Mouse (Mus musculus): ENCODE results near the gene Prpf38b.
"Not testable (repeated sequence)": the region's sequence is repeated elsewhere in the genome, so short reads cannot be mapped to it uniquely, and the experiment has no call there.

Gene Prpf38b

DNA sequence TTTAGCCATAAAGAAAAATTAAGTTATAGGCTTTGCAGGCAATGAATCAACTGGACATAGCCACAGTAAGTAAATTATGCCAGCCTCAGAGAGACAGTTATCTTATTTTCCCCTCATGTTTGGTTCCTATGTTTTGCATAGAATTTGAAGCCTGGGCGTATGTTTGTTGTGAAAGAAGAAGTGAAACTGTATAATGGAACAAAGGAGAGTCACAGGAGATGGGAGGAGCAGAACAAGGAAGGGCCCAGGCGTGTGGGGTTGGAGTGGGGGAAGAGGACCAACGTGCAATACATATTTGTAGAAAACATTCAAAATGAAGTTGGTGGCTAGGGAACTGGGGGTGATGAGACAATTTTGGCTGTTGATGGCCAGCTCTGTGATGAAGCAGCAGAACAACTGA, 11.4 kb downstream of the Prpf38b start:
- DNase-seq = no peak

DNA sequence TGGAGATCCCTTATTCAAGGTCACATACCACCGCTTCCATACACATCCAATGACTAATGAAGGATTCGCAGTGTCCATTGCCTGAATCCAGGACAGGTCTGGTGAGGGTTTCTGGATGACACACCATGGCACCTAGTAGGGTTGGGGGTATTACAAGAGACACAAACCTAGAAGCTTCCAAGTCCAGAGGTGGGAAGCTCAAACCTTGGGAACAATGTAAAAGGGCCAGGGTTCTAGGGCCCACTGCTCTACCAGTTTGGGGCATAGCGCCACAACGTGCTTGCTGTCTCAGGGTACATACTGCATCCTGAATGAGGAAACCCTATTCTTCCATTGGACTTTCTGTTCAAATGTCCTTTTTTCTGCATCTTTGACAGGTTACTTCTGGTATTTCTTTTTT, 12.9 kb downstream of the Prpf38b start:
- DNase-seq = no peak

- no peak for DNase-seq
Measured at GRCm38 (mm10) chr3:108892914-108893313, 18.6 kb downstream of the Prpf38b start.

- DNase-seq = no peak
Measured at GRCm38 (mm10) chr3:108892080-108892479, 19.4 kb downstream of the Prpf38b start.

GRCm38 (mm10) chr3:108889908-108890307, 21.6 kb downstream of the Prpf38b start, which contains the start of gene Fndc7:
TSS of gene Fndc7 (minus strand) at chr3:108890008.
- no peak for DNase-seq

DNA sequence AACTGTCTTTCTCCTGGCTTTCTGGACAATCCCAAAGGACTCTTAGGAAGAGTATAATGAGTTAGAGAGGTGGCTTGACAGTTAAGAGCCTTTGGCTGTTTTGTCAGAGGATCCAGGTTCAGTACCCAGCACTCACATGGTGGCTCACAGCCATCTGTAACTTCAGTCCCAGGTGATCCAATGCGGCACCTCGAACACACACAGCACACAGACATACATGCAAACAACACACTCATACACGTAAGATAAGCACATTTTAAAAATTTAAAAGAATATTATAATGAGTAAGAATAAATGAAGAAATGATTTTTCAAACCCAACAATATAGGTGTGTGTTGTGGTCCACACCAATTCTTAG, 23.9 kb downstream of the Prpf38b start:
- DNase-seq = no peak

DNA sequence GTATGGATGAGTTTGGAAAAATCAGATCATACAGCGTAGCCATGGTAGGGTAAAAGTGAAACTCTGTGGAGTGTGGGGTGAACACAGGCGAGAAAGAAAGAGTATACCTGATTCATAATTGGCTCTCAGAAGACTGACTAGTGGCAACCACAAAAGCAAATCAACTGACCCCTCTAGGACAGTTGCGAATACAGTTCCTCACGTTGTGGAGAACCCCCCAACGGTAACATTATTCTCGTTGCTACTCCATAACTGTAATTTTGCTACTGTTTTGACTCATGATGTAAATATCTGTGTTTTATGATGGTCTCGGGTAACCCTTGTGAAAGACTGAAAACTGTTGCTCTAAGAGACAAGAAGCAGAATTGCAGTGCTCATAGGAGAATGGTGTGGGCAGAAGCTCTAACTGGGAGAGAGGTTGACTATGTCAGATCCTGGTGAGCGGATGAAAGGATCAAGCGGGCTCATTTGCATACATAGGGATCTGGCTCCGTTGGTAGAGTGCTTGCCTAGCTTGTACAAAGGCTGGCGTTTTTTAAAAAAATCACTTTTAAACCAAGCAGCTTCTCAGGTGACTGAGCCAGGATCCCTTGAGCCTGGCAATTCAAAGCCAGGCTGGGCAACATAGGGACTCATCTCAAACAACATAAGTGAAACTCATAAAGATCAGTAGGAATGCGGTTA, 24.5 kb downstream of the Prpf38b start:
- DNase-seq = no peak

DNA sequence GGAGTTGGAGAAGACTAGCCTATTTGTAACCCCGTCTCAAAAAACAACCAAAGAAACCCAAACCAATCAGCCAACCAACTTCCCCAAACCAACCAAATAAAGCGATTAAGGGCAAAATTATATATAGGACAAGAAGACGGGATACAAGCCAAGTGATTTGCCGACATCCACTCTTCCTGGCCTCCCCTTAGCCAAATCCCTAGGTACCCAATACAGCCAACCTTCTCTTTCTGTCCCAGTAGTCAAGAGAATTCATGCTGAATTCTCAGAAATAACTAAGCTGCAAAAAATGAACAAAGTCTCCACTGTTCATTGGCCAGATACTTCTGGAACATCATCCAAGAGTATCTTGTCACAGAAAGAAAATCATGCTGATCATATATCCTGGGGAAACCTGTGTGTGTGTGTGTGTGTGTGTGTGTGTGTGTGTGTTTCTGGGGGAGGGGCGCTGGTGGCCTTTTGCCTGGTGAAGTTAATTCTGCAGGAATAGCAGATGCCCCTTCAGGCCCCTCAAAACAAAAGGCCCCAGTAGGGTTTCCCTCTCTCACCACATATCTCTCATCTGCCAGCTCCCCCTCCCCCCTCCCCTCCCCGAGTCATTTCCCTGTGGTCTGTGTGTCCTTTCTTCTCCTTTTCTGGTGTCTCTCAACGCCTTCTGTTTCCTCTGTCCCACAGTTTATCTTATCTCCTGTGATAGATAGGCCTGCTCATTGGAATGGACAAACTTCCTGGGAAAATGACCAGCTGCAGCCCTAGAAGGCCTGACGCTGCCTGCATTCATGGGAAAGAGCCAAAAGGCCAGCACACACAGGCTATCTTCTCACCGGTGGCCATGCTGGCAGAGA, 25.6 kb downstream of the Prpf38b start:
- DNase-seq = no peak

DNA sequence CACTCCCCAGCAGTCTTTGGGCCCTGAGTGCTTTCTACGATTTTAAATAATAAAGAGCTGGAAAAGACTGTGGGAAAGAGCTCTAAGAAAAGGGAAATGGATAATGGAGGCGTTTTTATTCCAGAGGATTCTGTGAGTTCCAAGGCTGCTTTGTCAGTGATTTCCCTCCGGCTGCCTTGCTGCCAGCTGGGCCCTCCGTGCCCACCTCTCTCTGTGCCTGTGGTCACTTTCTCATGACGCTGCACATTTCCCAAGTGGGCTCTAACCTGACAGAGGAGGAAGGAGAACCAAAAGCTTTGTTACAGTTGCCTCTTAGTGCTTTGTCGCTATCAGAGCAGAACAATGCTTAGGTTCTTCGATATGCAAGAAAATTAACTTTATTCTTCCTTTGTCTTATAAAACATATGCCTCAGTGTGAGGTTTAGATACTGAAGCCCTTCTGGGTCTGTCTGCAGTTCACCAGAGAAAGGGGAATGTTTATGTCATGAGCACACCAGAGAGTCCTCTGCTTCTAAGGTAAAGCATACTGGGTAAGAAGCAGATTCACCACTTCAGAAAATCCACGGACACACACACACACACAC, 26.7 kb downstream of the Prpf38b start:
- DNase-seq = no peak

DNA sequence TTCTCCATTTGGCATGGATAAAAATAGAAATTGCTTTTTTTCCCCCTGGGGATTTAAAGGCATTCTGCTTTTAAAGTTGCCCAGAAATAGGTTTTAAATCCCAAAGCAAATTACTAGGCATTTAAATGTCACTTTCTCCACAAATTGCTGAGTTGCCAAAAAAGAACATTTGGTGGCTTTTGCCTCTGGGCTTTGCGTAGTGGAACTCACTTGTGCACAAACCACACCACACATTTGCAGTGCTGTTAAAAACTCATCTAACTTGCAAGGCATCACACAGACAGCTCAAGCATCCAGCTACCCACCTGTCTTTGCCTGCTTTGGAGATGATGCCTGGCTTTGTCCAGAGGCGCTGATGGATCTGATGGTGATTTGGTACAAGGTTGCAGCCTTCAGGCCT, 28.5 kb downstream of the Prpf38b start:
- DNase-seq = no peak

- not testable (repeated sequence) for DNase-seq
Measured at GRCm38 (mm10) chr3:108881873-108882272, 29.7 kb downstream of the Prpf38b start.

DNA sequence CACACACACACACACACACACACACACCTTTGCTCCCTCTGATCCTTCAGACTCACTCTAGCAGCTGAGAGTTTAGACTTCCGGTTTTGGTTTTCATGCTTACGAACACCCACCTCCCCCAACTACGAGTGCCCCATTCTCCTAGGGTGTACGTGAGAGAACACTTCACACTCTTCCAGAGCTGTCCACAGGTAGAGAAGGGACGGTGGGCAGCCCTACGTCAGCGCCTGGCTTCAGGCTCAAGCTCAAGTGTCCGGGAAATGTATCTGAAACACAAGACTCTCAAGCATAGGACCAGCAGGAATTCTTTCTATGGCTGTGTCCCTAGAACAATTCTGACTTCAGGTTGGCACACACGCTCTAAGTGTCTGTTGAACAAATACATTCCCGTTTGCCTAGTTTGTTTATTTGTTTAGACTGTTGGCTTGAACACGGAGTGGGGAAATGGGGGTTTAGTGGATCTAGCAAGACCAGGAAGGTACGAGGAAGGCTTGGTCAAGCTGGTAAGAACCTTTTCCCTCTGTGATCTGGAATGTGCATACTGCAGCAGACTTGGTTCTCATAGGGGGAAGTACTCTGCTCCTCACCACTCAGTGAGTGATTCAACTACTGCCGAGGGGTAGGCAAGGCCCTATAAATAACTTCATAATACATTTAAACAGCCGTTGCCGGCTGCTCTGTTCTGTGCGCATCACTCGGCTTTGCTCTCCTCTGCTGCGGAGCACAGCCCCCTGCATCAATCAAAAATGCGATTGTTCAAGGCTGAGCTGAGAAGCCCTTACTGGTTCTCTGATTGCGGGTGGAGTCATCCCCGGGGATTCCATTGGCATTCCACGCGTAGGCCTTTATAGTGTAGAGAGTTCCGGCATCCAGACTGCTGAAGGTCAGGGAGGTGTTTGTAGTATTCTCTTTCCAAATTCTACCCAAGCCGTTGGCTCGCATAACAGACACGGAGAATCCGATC, 30.7 kb downstream of the Prpf38b start:
- DNase-seq = no peak

DNA sequence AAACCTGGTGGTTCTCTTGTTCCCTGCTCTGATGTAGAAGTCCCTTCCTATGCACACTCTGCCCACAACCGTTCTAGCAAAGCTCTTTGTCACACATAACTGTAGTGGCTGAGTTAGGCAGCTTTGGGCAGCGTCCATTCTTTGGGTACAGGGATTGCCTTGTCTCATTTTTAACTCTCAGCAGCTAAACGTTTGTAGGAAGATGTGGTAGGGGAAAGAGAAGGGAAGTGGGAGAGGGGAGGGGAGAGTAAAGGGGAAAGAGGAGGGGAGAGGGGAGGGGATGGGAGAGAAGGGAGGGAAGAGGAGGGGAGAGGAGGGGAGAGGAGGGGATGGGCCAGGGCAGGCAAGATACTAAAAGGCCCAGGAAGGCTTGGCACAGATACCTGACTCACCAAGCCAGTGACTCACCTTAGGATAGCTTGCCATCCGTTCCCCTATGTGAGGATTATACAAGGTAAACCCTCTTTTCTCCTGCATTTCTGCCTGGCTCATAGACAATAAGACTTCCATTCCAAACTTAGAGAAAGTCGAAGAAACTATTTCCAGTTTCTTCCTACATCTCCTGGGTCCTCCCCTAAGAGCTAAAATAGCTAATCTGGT, 31.6 kb downstream of the Prpf38b start:
- DNase-seq = no peak

DNA sequence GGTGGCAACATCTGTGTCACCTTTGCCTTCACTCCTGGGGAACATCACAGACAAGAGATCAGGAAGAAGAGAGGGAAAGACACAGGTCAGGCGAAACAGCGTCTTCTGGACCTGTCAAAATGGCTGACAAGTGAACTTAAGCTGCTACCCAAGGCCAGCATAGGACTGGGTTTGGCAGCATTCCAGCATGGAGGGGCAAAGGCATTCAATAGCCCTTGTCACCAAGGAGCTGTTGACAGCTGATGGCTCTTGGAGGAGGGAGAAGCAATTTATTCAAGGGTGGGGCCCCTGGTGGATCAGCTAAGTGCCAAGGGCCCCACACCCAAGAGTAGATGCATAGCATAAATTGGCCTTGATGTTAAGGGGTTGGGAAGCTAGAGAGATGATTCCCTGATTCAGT, 32.4 kb downstream of the Prpf38b start:
- no peak for DNase-seq

GRCm38 (mm10) chr3:108870631-108871030, 40.9 kb downstream of the Prpf38b start:
- DNase-seq = no peak

GRCm38 (mm10) chr3:108867449-108867848, 44.1 kb downstream of the Prpf38b start:
- no peak for DNase-seq

GRCm38 (mm10) chr3:108865676-108866075, 45.9 kb downstream of the Prpf38b start:
- no peak for DNase-seq

DNA sequence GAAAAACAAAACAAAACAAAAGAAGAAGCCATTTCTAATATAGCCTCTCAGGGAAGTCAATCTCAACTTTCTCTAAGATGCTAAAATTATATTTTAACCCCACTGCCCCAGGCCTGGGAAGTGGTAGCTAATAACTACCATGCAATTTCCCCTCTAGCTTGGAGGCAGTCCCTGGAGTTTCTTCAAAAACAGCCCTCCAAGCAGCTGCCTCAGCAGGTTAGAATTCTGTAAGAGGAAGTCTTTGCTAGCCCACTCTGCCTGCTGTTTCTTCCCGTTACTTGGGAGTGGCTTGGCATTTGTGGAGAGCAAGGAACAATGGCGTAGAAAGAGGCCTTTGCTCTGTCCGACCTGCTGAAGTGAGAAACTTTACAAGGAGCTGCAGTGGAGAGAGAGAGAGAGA, 46.4 kb downstream of the Prpf38b start:
- no peak for DNase-seq

DNA sequence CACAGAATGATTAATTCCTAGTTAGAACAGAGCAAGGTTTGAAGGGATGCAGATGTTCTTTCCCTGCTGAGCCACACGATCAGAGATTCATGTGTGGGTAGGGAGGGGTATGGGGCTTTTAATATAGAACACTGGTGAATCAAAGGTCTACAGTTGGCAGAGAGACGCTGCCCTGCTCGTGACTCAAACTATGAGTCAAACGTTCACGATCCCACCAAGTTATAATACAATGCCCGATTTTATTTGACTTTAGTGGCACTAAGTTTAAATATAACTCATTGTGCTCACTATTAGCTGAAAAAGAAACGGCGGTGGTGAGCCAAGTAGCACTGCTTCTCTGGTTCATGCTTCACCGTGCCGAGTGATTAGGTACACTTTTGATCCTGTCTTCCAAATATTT, 48.4 kb downstream of the Prpf38b start:
- no peak for DNase-seq

GRCm38 (mm10) chr3:108862282-108862681, 49.2 kb downstream of the Prpf38b start:
- DNase-seq = not testable (repeated sequence)

GRCm38 (mm10) chr3:108860786-108861185, 50.7 kb downstream of the Prpf38b start:
- no peak for DNase-seq

GRCm38 (mm10) chr3:108858231-108858770, 53.2 kb downstream of the Prpf38b start:
- DNase-seq = no peak
